Mouse (Mus musculus): ENCODE results near the gene Rasgrf1. TPM values are rescaled to one million over a fixed set of nuclear protein-coding genes. Genes with fewer than 3 reads are reported as not detected.

Gene Rasgrf1
- polyA plus RNA-seq, 1 experiment = 168 TPM

DNA sequence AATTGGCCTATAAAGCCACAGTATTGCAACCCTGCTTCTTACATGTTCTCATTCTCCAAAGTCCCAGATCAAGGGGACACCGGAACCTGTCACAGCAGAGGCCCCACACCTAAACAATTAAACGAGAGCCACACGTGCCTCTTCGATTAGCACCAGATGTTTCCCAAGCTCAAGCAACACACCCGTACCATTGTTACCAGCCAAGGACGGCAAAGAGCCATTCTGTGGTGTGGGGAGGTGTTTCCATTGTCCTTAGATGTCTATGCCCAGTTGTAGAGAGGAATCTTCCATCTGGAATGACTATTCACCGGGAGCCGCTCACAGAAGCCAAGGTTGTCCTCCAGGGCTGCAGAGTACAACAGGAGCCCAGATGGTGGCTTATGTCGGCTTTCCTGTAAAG, 11.4 kb downstream of the Rasgrf1 start:
- Histone ChIP-seq H3K4me1 (ENCODE audit: control insufficient read depth, insufficient read depth, low read length) (peaks cover 4% of the 10 kb centered on the region; the same call in 1 of the 2 replicates), H3K27me3 (ENCODE audit: control insufficient read depth, insufficient read depth, low read length) (no peaks in the 10 kb centered on the region), H3K4me3 (replicated peaks; ENCODE audit: insufficient read depth, low read depth, low read length) (no peak overlapping the region), H3K27ac (ENCODE audit: insufficient read depth, low read length) (no peak overlapping the region)
- WGBS = 39% methylated on average over 9 of the region's 9 CpGs
- DNase-seq = peak in 1 of 2 experiments; percentile 35
- TF ChIP-seq POLR2A (IDR thresholded peaks at IDR 0.05; ENCODE audit: borderline replicate concordance, insufficient read depth, low read length) = no peak
- no peak for TF ChIP-seq CTCF (IDR thresholded peaks at IDR 0.05; ENCODE audit: borderline replicate concordance, insufficient read depth, low read depth, low read length)

GRCm38 (mm10) chr9:89922666-89923065, 13.0 kb downstream of the Rasgrf1 start:
- DNase-seq = no peak
- Histone ChIP-seq H3K27ac (ENCODE audit: insufficient read depth, low read length) (no peak overlapping the region), H3K4me1 (ENCODE audit: control insufficient read depth, insufficient read depth, low read length) (peaks cover 4% of the 10 kb centered on the region; the same call in 1 of the 2 replicates), H3K27me3 (ENCODE audit: control insufficient read depth, insufficient read depth, low read length) (no peaks in the 10 kb centered on the region), H3K4me3 (replicated peaks; ENCODE audit: insufficient read depth, low read depth, low read length) (no peak overlapping the region)
- 81% methylated on average over 1 of the region's 1 CpGs for WGBS
- TF ChIP-seq POLR2A (IDR thresholded peaks at IDR 0.05; ENCODE audit: borderline replicate concordance, insufficient read depth, low read length) = no peak
- TF ChIP-seq CTCF (IDR thresholded peaks at IDR 0.05; ENCODE audit: borderline replicate concordance, insufficient read depth, low read depth, low read length) = no peak

- Histone ChIP-seq H3K4me3 (replicated peaks; ENCODE audit: insufficient read depth, low read depth, low read length) (no peak overlapping the region), H3K27me3 (ENCODE audit: control insufficient read depth, insufficient read depth, low read length) (no peaks in the 10 kb centered on the region), H3K4me1 (ENCODE audit: control insufficient read depth, insufficient read depth, low read length) (peaks cover 4% of the 10 kb centered on the region; the same call in 1 of the 2 replicates), H3K27ac (ENCODE audit: insufficient read depth, low read length) (no peak overlapping the region)
- TF ChIP-seq CTCF (IDR thresholded peaks at IDR 0.05; ENCODE audit: borderline replicate concordance, insufficient read depth, low read depth, low read length) = no peak
- no peak for DNase-seq
- 38% methylated on average over 1 of the region's 1 CpGs for WGBS
Measured at GRCm38 (mm10) chr9:89924836-89925235, 15.1 kb downstream of the Rasgrf1 start.

GRCm38 (mm10) chr9:89928497-89928896, 18.8 kb downstream of the Rasgrf1 start:
- TF ChIP-seq POLR2A (IDR thresholded peaks at IDR 0.05; ENCODE audit: borderline replicate concordance, insufficient read depth, low read length) = no peak
- no peak for TF ChIP-seq CTCF (IDR thresholded peaks at IDR 0.05; ENCODE audit: borderline replicate concordance, insufficient read depth, low read depth, low read length)
- Histone ChIP-seq H3K27me3 (ENCODE audit: control insufficient read depth, insufficient read depth, low read length) (no peaks in the 10 kb centered on the region), H3K27ac (ENCODE audit: insufficient read depth, low read length) (no peak overlapping the region), H3K4me3 (replicated peaks; ENCODE audit: insufficient read depth, low read depth, low read length) (no peak overlapping the region), H3K4me1 (ENCODE audit: control insufficient read depth, insufficient read depth, low read length) (no peaks in the 10 kb centered on the region)
- no peak for DNase-seq

DNA sequence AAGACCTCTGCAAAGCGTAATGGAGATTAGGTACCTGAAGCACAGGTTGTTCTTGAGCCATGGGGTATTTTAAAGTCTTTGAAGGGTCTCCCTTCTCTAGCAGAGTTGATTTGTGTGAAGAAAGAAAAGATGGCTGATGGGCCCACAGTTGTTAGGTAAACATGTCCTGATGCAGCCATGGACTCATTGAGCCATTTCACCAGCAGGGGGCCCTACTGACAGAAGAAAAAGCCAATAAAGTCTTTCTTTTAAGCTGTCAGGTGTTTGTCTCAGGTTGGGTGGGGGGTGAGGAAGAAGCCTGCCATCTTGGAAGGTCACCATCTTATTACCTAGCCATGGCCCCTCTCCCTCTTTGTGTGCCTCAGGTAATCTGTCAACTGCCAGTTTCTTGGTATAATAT, 30.7 kb downstream of the Rasgrf1 start:
- no peak for DNase-seq
- H3K4me1 ChIP-seq (ENCODE audit: control insufficient read depth, insufficient read depth, low read length) = no peaks in the 10 kb centered on the region
- no peaks in the 10 kb centered on the region for H3K27me3 ChIP-seq (ENCODE audit: control insufficient read depth, insufficient read depth, low read length)
- no peak for TF ChIP-seq CTCF (IDR thresholded peaks at IDR 0.05; ENCODE audit: borderline replicate concordance, insufficient read depth, low read depth, low read length)
- no peak for TF ChIP-seq POLR2A (IDR thresholded peaks at IDR 0.05; ENCODE audit: borderline replicate concordance, insufficient read depth, low read length)
- no peak overlapping the region for H3K4me3 ChIP-seq (replicated peaks; ENCODE audit: insufficient read depth, low read depth, low read length)
- no peak overlapping the region for H3K27ac ChIP-seq (ENCODE audit: insufficient read depth, low read length)
- 79% methylated on average over 1 of the region's 1 CpGs for WGBS

DNA sequence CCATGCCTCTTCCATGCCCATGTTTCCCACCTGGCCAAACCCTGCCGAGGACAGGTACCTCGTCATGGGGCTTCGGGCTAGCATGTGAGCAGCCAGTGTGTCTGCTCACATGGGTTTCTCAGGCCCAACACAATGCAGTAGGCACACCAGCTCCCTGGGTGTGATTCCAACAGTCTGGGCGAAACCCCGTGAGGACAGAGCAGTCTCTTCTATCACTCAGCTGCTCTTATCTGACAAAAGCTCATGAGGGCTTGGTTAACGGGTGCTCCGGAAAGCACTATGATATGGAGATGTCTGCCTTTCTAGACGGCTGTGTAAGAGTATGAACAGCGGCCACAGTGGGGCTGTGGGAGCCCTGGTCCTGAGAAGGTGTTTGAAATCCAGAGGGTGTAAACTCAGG, 37.1 kb downstream of the Rasgrf1 start:
- Histone ChIP-seq H3K27me3 (ENCODE audit: control insufficient read depth, insufficient read depth, low read length) (no peaks in the 10 kb centered on the region), H3K4me1 (ENCODE audit: control insufficient read depth, insufficient read depth, low read length) (no peaks in the 10 kb centered on the region), H3K4me3 (replicated peaks; ENCODE audit: insufficient read depth, low read depth, low read length) (no peak overlapping the region), H3K27ac (ENCODE audit: insufficient read depth, low read length) (no peak overlapping the region)
- TF ChIP-seq CTCF (IDR thresholded peaks at IDR 0.05; ENCODE audit: borderline replicate concordance, insufficient read depth, low read depth, low read length) (no peak), POLR2A (IDR thresholded peaks at IDR 0.05; ENCODE audit: borderline replicate concordance, insufficient read depth, low read length) (no peak)
- no peak for DNase-seq
- WGBS = 89% methylated on average over 9 of the region's 9 CpGs

GRCm38 (mm10) chr9:89948602-89949001, 38.9 kb downstream of the Rasgrf1 start:
- Histone ChIP-seq H3K4me3 (replicated peaks; ENCODE audit: insufficient read depth, low read depth, low read length) (no peak overlapping the region), H3K4me1 (ENCODE audit: control insufficient read depth, insufficient read depth, low read length) (no peaks in the 10 kb centered on the region), H3K27ac (ENCODE audit: insufficient read depth, low read length) (no peak overlapping the region), H3K27me3 (ENCODE audit: control insufficient read depth, insufficient read depth, low read length) (no peaks in the 10 kb centered on the region)
- DNase-seq = no peak
- 61% methylated on average over 5 of the region's 5 CpGs for WGBS
- no peak for TF ChIP-seq POLR2A (IDR thresholded peaks at IDR 0.05; ENCODE audit: borderline replicate concordance, insufficient read depth, low read length)
- TF ChIP-seq CTCF (IDR thresholded peaks at IDR 0.05; ENCODE audit: borderline replicate concordance, insufficient read depth, low read depth, low read length) = no peak

DNA sequence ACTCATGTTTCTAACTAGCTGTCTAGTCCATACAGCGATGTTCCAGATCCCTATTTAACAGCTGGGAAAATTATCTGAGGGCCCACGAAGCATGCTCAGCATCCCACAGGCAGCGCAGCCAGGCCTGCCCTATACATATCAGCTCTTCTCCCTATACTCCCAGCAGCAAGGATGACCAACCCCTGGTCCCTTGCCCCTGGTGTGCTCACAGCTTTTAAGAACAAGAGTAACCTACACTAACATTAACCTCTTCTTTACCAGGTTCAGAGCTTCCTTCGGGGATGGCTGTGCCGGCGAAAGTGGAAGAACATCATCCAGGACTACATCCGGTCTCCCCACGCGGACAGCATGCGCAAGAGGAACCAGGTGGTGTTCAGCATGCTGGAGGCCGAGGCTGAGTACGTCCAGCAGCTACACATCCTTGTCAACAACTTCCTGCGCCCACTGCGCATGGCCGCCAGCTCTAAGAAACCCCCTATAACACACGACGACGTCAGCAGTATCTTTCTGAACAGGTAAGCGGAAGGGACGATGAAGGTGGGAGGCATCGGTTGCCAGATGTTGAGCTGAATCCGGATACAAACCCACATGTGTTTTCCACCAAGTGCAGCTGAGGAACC, 44.0 kb downstream of the Rasgrf1 start:
- WGBS = 95% methylated on average over 22 of the region's 22 CpGs
- Histone ChIP-seq H3K4me1 (ENCODE audit: control insufficient read depth, insufficient read depth, low read length) (no peaks in the 10 kb centered on the region), H3K27me3 (ENCODE audit: control insufficient read depth, insufficient read depth, low read length) (no peaks in the 10 kb centered on the region), H3K4me3 (replicated peaks; ENCODE audit: insufficient read depth, low read depth, low read length) (no peak overlapping the region), H3K27ac (ENCODE audit: insufficient read depth, low read length) (no peak overlapping the region)
- TF ChIP-seq CTCF (IDR thresholded peaks at IDR 0.05; ENCODE audit: borderline replicate concordance, insufficient read depth, low read depth, low read length) (no peak), POLR2A (IDR thresholded peaks at IDR 0.05; ENCODE audit: borderline replicate concordance, insufficient read depth, low read length) (no peak)
- no peak for DNase-seq

Measured in cerebellum, adult 2 months (tissue).